Comparison of ENCODE assay signal across 8 mouse cellular contexts in genomic region chr3:88716399-88717197, GRCm38 (mm10). TPM values are rescaled to one million over a fixed set of nuclear protein-coding genes. Genes with fewer than 3 reads are reported as not detected.
DNase-seq lines count a peak whose midpoint lies in the region; ATAC-seq and TF ChIP-seq lines count a peak whose summit lies in the region.

Gene Rit1 (plus strand): TSS chr3:88716838.

- no peaks in the 10 kb centered on the region; the same call in 1 of the 2 replicates for H3K4me1 ChIP-seq in bone marrow, adult 2 months (ENCODE audit: control insufficient read depth, insufficient read depth, low read length)
- H3K4me1 ChIP-seq in embryonic facial prominence, embryonic 15.5 days: peaks cover 16% of the 10 kb centered on the region
- peaks cover 6% of the 10 kb centered on the region for H3K4me1 ChIP-seq in kidney, embryonic 14.5 days (ENCODE audit: control insufficient read depth, insufficient read depth, low read length)
- H3K4me1 ChIP-seq in limb, embryonic 15.5 days: peaks cover 21% of the 10 kb centered on the region

- peak within 1 kb of the TSS; percentile 74 for H3K9ac ChIP-seq in embryonic facial prominence, embryonic 15.5 days
- H3K9ac ChIP-seq in kidney, embryonic 14.5 days (ENCODE audit: low read depth, low read length): peak within 1 kb of the TSS; percentile 71
- peak within 1 kb of the TSS; percentile 57 for H3K9ac ChIP-seq in limb, embryonic 15.5 days

- TF ChIP-seq CTCF in bone marrow, adult 2 months (IDR thresholded peaks at IDR 0.05; ENCODE audit: control insufficient read depth, insufficient read depth, low read length): no peak

- H3K27me3 ChIP-seq in embryonic facial prominence, embryonic 15.5 days: no peaks in the 10 kb centered on the region
- no peaks in the 10 kb centered on the region for H3K27me3 ChIP-seq in kidney, embryonic 14.5 days (ENCODE audit: control insufficient read depth, insufficient read depth, low read length)
- H3K27me3 ChIP-seq in limb, embryonic 15.5 days: no peaks in the 10 kb centered on the region

- H3K4me2 ChIP-seq in embryonic facial prominence, embryonic 15.5 days (replicated peaks): peak within 1 kb of the TSS; percentile 81
- peak within 1 kb of the TSS; percentile 84 for H3K4me2 ChIP-seq in kidney, embryonic 14.5 days (replicated peaks; ENCODE audit: low read depth, low read length)
- H3K4me2 ChIP-seq in limb, embryonic 15.5 days: peak within 1 kb of the TSS; percentile 82

- peak; percentile 83 for DNase-seq in 416B (ENCODE audit: low read depth)
- peak; percentile 81 to 89 for DNase-seq in heart, adult 9 months (ENCODE audit: low spot score in 2 of 2)
- peak; percentile 28 to 66 for DNase-seq in monocyte, adult 2 months (ENCODE audit: low read depth in 1 of 2, low spot score in 2 of 2)
- DNase-seq in spleen, postnatal 36 days (ENCODE audit: low spot score in 2 of 2): peak; percentile 83 to 85

- peak within 1 kb of the TSS; percentile 76 for H3K27ac ChIP-seq in bone marrow, adult 2 months (ENCODE audit: control insufficient read depth, insufficient read depth, low read depth, low read length, poor library complexity)
- peak within 1 kb of the TSS; percentile 82 for H3K27ac ChIP-seq in embryonic facial prominence, embryonic 15.5 days (replicated peaks)
- peak within 1 kb of the TSS; percentile 48 for H3K27ac ChIP-seq in kidney, embryonic 14.5 days (ENCODE audit: low read depth, low read length)
- H3K27ac ChIP-seq in limb, embryonic 15.5 days: peak within 1 kb of the TSS; percentile 83

- TF ChIP-seq POLR2A in bone marrow, adult 2 months (IDR thresholded peaks at IDR 0.05; ENCODE audit: borderline replicate concordance, control insufficient read depth, low read depth, low read length): peak; percentile 66; the same call in 1 of the 2 replicates

- peak; percentile 91 for ATAC-seq in embryonic facial prominence, embryonic 15.5 days (ENCODE audit: insufficient number of reproducible peaks, low FRiP score, low TSS enrichment, low read depth)
- ATAC-seq in kidney, embryonic 14.5 days (ENCODE audit: low FRiP score, low TSS enrichment): peak; percentile 94
- peak; percentile 93 for ATAC-seq in limb, embryonic 15.5 days (ENCODE audit: insufficient number of reproducible peaks, low FRiP score, low TSS enrichment, low read depth)

- under 1% methylated on average over 27 of the region's 27 CpGs for WGBS in bone marrow, adult 2 months
- WGBS in embryonic facial prominence, embryonic 15.5 days: 2% methylated on average over 27 of the region's 27 CpGs
- WGBS in kidney, embryonic 14.5 days: 2% methylated on average over 27 of the region's 27 CpGs
- 2% methylated on average over 27 of the region's 27 CpGs for WGBS in limb, embryonic 15.5 days

- H3K36me3 ChIP-seq in embryonic facial prominence, embryonic 15.5 days: peaks cover 51% of the 10 kb centered on the region
- H3K36me3 ChIP-seq in kidney, embryonic 14.5 days (ENCODE audit: control insufficient read depth, insufficient read depth, low read length): peaks cover 44% of the 10 kb centered on the region
- peaks cover 49% of the 10 kb centered on the region for H3K36me3 ChIP-seq in limb, embryonic 15.5 days

- H3K4me3 ChIP-seq in bone marrow, adult 2 months (replicated peaks; ENCODE audit: control insufficient read depth, low read depth, low read length): peak within 1 kb of the TSS; percentile 95
- H3K4me3 ChIP-seq in embryonic facial prominence, embryonic 15.5 days (replicated peaks): peak within 1 kb of the TSS; percentile 82
- peak within 1 kb of the TSS; percentile 71 for H3K4me3 ChIP-seq in kidney, embryonic 14.5 days (ENCODE audit: low read length)
- peak within 1 kb of the TSS; percentile 75 for H3K4me3 ChIP-seq in limb, embryonic 15.5 days

- H3K9me3 ChIP-seq in embryonic facial prominence, embryonic 15.5 days (replicated peaks): no peaks in the 10 kb centered on the region
- H3K9me3 ChIP-seq in kidney, embryonic 14.5 days (ENCODE audit: control insufficient read depth, low read length): no peaks in the 10 kb centered on the region
- no peaks in the 10 kb centered on the region for H3K9me3 ChIP-seq in limb, embryonic 15.5 days

RNA-seq across cellular contexts. Expression of gene Rit1, which starts in this region (rescaled TPM):
- 43.6 and 61.7 TPM in 2 replicates for polyA plus RNA-seq in bone marrow, adult 2 months (2011; ENCODE audit: insufficient read depth, insufficient read length, low replicate concordance, missing spikeins)
- 68.3 and 71.6 TPM in 2 replicates for polyA plus RNA-seq in embryonic facial prominence, embryonic 15.5 days (2015; fragmentation: Nextera tagmentation; extraction: Ambion mirVana)
- 44.7 and 46.4 TPM in 2 replicates for polyA plus RNA-seq in kidney, embryonic 14.5 days (2014; fragmentation: Nextera tagmentation; extraction: Ambion mirVana)
- 65.7 and 65.8 TPM in 2 replicates for polyA plus RNA-seq in limb, embryonic 15.5 days (2015; fragmentation: Nextera tagmentation; extraction: Ambion mirVana)

Comparison
In these comparisons a context has a peak if more than half of its experiments do, and no peak if none do; other contexts are left out.
1. Peak in every context shown above with its lines: DNase-seq, ATAC-seq, H3K4me3 ChIP-seq and H3K27ac ChIP-seq.